Mouse (Mus musculus) small intestine, adult 2 months (tissue): Measurements from ENCODE around the gene Card19.

ENCODE experiments used
- CTCF ChIP-seq: fragments of 200-500 bp; IDR thresholded peaks from 2 replicates; pipeline ENCODE4 v1.5.1; 2012; ENCODE audit warnings: low read depth, mild to moderate bottlenecking, control low read depth, inconsistent platforms, low read length, moderate library complexity, mixed read lengths; ENCODE audit not compliant: insufficient replicate concordance, insufficient read length; ENCODE audit errors: extremely low read depth
- POLR2A ChIP-seq: fragments of 200-500 bp; IDR thresholded peaks from 2 replicates; pipeline ENCODE4 v1.6.1; 2012; ENCODE audit warnings: low read depth, mild to moderate bottlenecking, control low read depth, inconsistent platforms, low read length, moderate library complexity

- TF ChIP-seq CTCF (no peak), POLR2A (no peak)
These were observed 15.1 kb downstream of the Card19 start for GRCm38 (mm10) chr13:49200688-49201087.
